Mouse (Mus musculus): ENCODE measurements at regions not wholly inside any gene's neighbourhood (a gene's known extent, or its start where the extent isn't known, plus 50 kb on each side); places are given as distances from the start of the nearest gene placed in this dataset.

DNA sequence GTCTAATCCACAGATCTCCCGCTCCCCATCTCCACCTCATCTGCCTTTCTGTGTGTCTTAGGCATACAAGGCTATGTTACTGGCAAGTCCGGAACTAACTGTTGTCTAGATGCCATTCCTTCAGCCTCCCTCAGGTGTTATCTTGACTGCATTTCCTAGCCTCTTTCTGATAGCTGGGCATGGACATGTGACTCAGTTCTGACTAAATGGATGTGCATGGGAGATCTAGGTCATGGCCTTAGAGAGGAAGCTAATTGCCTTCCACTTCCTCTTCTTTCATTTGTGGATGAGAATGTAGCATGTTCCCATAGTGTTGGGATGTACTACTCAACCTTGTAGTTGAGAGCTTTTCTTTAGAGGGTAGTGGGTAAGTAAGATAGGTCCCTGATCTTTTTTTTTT is 75.9 kb upstream of the Arhgap32 start:
- TF ChIP-seq GATA1 (IDR thresholded peaks at IDR 0.05; ENCODE audit: borderline replicate concordance, low read length) (no peak), FLI1 (IDR thresholded peaks at IDR 0.05; ENCODE audit: low read length) (no peak)
